Mouse (Mus musculus) stomach, embryonic 14.5 days (tissue): ENCODE data around the gene Atp9a. TPM values are rescaled to one million over a fixed set of nuclear protein-coding genes. Genes with fewer than 3 reads are reported as not detected.

ENCODE experiments used
- ATAC-seq: fragments of 200-750 bp; cut with Nextera tagmentation; 2 replicates; pipeline ENCODE4 v1.8.0; 2017; ENCODE audit warnings: low read depth, moderate TSS enrichment; ENCODE audit not compliant: insufficient number of reproducible peaks, insufficient read depth, low FRiP score
- H3K27ac ChIP-seq: fragments of 300-500 bp; sonication (generic); 2 replicates; pipeline ENCODE4 v1.5.1; 2014; ENCODE audit warnings: mild to moderate bottlenecking, low read length, moderate library complexity, mixed read lengths
- H3K27me3 ChIP-seq: fragments of 300-500 bp; sonication (generic); 2 replicates; pipeline ENCODE4 v1.6.1; 2014; ENCODE audit warnings: low read length, control low read depth, mixed read lengths; ENCODE audit not compliant: control insufficient read depth, insufficient read depth
- H3K36me3 ChIP-seq: fragments of 300-500 bp; sonication (generic); 2 replicates; pipeline ENCODE4 v1.6.1; 2014; ENCODE audit warnings: mild to moderate bottlenecking, control low read depth, low read length, moderate library complexity, mixed read lengths; ENCODE audit not compliant: control insufficient read depth, insufficient read depth
- H3K4me1 ChIP-seq: fragments of 300-500 bp; sonication (generic); 2 replicates; pipeline ENCODE4 v1.6.1; 2014; ENCODE audit warnings: low read length, control low read depth, mixed read lengths; ENCODE audit not compliant: control insufficient read depth, insufficient read depth
- H3K4me2 ChIP-seq: fragments of 300-500 bp; sonication (generic); replicated peaks from 2 replicates; pipeline ENCODE4 v1.6.1; 2014; ENCODE audit warnings: low read depth, low read length, control low read depth
- H3K4me3 ChIP-seq: fragments of 300-500 bp; sonication (generic); 2 replicates; pipeline ENCODE4 v1.5.1; 2014; ENCODE audit warnings: low read depth, low read length, control low read depth
- H3K9ac ChIP-seq: fragments of 300-500 bp; sonication (generic); replicated peaks from 2 replicates; pipeline ENCODE4 v1.6.1; 2014; ENCODE audit warnings: low read depth, mild to moderate bottlenecking, control low read depth, low read length, moderate library complexity, mixed read lengths
- H3K9me3 ChIP-seq: fragments of 300-500 bp; sonication (generic); 2 replicates; pipeline ENCODE4 v1.6.1; 2016; ENCODE audit warnings: low read depth, low read length, control low read depth; ENCODE audit not compliant: control insufficient read depth
- WGBS: fragments of 180-500 bp; shearing (Covaris S2); extraction: QIAGEN DNeasy Blood & Tissue Kit; methylation state at CpG from one replicate; pipeline ENCODE4 v1.1.7; 2014; 5-methylcytosine and 5-hydroxymethylcytosine counted together
- polyA plus RNA-seq: library from polyadenylated mRNA; unstranded; fragments of >200 nt; fragmentation: Nextera tagmentation; extraction: Ambion mirVana; gene quantifications from 2 replicates; pipeline ENCODE4 v1.2.1, GENCODE M21; 2014

Atp9a gene
- polyA plus RNA-seq, 1 experiment from 2014 or later: 12.6 TPM

DNA sequence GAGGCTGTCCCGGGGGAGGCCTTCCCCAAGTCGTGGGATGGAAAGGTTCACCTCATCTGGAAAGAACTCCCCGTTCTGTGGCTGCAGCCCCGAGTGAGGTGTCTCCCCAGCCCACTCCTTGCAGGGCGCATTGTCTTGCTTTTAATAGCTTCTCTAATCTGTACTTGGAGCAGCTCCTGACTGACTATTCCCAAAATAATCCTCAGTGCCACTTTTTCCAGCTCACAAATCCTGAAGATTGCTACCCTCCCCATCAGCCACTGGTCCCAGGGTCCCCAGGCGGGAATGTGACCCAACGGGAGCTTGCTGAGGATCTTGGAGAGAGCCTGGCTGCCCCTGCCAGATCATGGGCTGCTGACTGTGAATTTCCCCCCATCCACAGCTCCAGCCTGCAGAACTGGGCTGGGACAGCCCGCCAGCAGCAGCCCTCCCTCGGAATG, 134.1 kb downstream of the Atp9a start:
- 67% methylated on average over 9 of the region's 9 CpGs for WGBS

DNA sequence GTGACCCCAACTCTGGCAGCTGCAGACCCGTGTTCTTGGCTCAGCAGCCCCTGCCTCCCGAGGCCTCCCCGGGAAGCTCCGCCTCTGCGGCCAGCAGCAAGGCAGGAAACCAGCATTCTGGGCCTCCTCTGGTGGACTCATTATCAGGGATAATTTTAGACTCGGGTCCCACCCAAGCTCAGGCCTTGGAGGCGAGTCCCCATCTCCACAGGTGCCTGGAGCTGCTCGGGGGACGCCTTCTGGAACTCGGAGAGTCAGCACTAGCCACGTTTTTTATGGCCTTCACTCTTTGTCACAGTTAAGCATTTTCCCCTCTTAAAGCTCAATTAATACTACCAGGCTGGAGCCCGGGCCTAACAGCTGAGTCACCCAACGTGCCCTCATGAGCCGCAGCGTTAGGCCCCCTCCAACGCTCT, 137.5 kb downstream of the Atp9a start:
- Histone ChIP-seq H3K36me3 (no peaks in the 10 kb centered on the region), H3K27ac (no peak overlapping the region), H3K27me3 (peaks cover 10% of the 10 kb centered on the region; the same call in 1 of the 2 replicates), H3K4me1 (peaks cover 13% of the 10 kb centered on the region; the same call in 1 of the 2 replicates), H3K9ac (no peak overlapping the region), H3K9me3 (no peaks in the 10 kb centered on the region), H3K4me2 (no peak overlapping the region), H3K4me3 (no peak overlapping the region)
- WGBS: 35% methylated on average over 16 of the region's 16 CpGs
- ATAC-seq: no peak

More for the DNA sequence above, 134.1 kb downstream of the Atp9a start:
- H3K36me3 ChIP-seq: no peaks in the 10 kb centered on the region
- H3K4me2 ChIP-seq: no peak overlapping the region
- H3K27ac ChIP-seq: no peak overlapping the region
- no peaks in the 10 kb centered on the region for H3K27me3 ChIP-seq
- no peaks in the 10 kb centered on the region for H3K9me3 ChIP-seq
- peaks cover 12% of the 10 kb centered on the region; the same call in 1 of the 2 replicates for H3K4me1 ChIP-seq
- no peak for ATAC-seq
- H3K4me3 ChIP-seq: no peak overlapping the region
- no peak overlapping the region for H3K9ac ChIP-seq

DNA sequence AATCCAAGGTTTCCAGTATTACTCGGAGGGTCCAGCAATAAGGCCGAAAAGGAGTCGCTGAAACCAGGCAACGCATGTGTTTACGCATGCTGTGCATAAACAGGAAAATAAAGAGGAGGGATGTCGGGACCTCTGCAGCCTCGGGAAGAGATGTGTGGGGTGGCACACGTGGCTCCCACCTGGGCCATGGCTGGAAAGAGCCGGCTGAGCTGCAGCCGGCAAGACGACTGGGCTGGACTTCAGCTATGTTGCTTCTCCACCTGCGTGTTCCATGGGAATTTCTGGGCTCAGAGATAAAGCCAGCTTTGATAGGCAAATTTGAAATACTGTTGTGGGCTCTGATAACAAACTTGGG, 139.8 kb downstream of the Atp9a start:
- H3K27ac ChIP-seq: no peak overlapping the region
- peaks cover 10% of the 10 kb centered on the region; the same call in 1 of the 2 replicates for H3K27me3 ChIP-seq
- no peak overlapping the region for H3K4me3 ChIP-seq

DNA sequence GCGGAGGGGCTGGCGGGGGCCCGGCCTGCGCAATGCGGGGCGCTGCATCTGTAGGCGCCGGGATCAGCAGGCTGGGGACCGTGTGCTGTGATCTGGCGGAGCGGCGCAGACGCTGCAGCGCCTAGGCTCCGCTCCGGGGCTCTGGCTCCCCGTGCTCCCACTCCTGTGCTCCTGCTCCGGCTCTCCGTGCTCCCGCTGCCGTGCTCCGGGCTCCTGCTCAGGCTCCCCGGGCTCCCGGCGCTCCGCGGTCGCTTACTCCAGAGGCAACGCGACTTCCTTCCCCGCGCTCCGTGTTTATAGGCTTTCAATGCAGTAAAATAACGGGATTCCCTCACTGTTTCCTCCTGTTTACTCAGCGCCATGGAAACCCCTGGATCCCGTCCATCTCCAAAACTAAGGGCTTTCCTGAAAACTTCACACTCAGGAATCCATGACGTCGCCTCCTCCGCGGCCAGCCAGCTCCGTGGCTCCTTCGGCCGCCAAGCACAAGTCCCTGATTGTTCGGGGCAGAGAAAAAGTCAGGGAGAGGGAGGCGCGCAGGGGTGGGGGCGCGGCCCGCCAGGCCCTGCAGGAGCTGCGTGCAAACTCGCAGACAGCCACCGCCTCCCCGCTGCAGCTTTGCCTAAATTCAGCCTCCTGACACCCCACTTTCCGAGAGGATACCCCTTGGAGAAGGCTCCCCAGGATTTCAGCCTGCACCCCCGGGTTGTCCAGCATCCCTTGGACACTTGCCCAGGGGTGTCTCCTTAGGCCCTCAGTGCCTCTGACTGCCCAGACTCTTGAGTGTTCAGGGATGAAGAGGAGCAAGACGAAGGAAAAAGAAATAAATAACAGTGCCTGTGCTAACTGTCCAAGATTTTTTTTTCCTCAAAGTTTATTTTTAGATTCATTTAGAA, 140.5 kb downstream of the Atp9a start, which contains the start of gene Nfatc2:
Nfatc2 (minus strand) TSS at position 167 of the 896 bp plus-strand sequence.
- ATAC-seq: peak; percentile 68; the same call in 1 of the 2 replicates
- Histone ChIP-seq H3K27me3 (peaks cover 10% of the 10 kb centered on the region; the same call in 1 of the 2 replicates), H3K4me3 (peak within 1 kb of the TSS; percentile 41), H3K36me3 (no peaks in the 10 kb centered on the region), H3K9ac (peak within 1 kb of the TSS; percentile 25; the same call in 1 of the 2 replicates), H3K4me2 (peak within 1 kb of the TSS; percentile 81), H3K27ac (no peak within 1 kb of the TSS; the same call in 1 of the 2 replicates), H3K9me3 (no peaks in the 10 kb centered on the region), H3K4me1 (peaks cover 13% of the 10 kb centered on the region; the same call in 1 of the 2 replicates)
- under 1% methylated on average over 56 of the region's 56 CpGs for WGBS

More for the DNA sequence above, 139.8 kb downstream of the Atp9a start:
- WGBS: 17% methylated on average over 12 of the region's 12 CpGs
- H3K4me1 ChIP-seq: peaks cover 13% of the 10 kb centered on the region; the same call in 1 of the 2 replicates
- peak overlapping the region; percentile 81; the same call in 1 of the 2 replicates for H3K4me2 ChIP-seq
- no peak overlapping the region for H3K9ac ChIP-seq
- ATAC-seq: no peak
- H3K36me3 ChIP-seq: no peaks in the 10 kb centered on the region
- no peaks in the 10 kb centered on the region for H3K9me3 ChIP-seq

DNA sequence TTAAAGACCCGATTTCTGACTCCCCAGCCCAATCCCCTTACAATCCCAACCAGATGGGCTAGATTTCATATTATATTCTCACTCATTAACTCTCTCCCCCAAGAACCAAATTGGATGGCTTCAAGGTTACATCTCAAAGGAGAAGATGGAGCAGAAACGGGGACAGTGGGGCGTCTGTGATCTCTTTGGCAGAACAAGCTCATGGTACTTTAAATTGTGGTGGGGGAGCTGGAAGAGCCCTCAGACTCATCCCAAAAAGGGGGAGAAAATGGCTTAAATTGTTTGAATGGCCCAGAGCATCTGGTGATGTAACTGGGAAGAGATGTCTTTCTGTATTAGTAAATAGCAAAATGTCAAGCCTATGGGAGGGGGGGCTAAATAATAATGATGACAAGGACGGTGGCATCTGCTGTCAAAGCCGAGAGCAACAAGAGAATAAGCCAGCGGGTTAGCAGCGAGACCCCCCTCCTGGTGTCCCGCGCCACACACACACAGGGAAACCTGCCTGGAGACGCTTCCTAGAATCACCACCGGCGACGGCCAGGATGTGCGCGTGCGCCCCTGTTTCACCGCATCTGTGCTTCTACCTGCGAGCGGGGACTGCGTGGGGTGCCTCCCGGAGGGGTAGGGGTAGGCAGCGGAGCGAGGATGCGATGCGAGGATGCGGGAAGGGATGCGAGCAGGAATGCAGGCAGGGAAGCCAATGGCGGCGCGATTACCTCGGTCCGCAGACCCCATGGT, 141.3 kb downstream of the Atp9a start:
- Histone ChIP-seq H3K27ac (no peak overlapping the region), H3K4me3 (peak overlapping the region; percentile 41), H3K9ac (0 out of 2 replicates have a peak overlapping the region, but pooled peaks have one; percentile 25), H3K9me3 (no peaks in the 10 kb centered on the region), H3K4me2 (peak overlapping the region; percentile 81), H3K27me3 (peaks cover 10% of the 10 kb centered on the region; the same call in 1 of the 2 replicates), H3K4me1 (peaks cover 13% of the 10 kb centered on the region; the same call in 1 of the 2 replicates), H3K36me3 (no peaks in the 10 kb centered on the region)
- ATAC-seq: no peak
- 2% methylated on average over 32 of the region's 32 CpGs for WGBS

DNA sequence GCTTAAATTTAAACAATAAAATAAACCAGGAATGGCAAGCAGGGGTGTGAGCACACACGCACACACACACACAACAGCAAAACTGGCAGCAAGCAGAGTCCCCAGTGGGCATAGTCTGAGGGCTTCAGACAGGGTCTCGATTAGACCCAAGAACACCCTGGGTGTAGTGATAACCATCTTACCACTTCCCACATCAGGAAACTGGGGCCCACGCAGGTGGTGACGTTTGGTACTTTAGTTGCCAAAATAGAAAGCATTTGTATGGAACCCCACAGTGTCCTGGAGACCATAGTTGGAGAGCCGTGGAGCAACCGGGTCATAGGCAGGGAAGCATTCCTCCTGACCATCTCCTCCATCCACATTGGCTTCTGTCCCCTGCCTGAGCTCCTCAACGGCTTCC, 146.5 kb downstream of the Atp9a start:
- ATAC-seq: no peak
- Histone ChIP-seq H3K9me3 (no peaks in the 10 kb centered on the region), H3K4me2 (no peak overlapping the region), H3K36me3 (no peaks in the 10 kb centered on the region), H3K27me3 (peaks cover 14% of the 10 kb centered on the region; the same call in 1 of the 2 replicates), H3K4me3 (no peak overlapping the region), H3K4me1 (no peaks in the 10 kb centered on the region), H3K27ac (no peak overlapping the region), H3K9ac (no peak overlapping the region)
- WGBS: 83% methylated on average over 7 of the region's 7 CpGs

DNA sequence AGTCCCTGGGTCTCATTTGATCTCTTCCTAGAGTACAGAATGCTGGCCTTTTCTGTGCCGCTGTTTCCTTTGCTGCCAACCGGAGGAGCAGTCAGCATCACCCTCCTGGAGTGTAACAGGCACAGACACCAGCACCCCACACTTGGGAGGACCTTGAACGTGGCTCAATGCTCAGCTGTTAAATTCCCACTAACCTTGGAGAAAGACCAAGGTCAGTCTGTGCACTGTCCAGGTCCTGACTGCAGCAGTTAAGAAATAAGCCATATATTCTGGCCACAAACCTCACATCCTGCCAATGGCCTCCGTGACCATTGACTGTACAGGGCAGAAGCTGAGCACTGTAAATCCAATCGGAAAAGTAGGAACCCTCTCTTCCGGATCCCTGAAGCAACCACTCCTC, 148.5 kb downstream of the Atp9a start:
- Histone ChIP-seq H3K9ac (no peak overlapping the region), H3K9me3 (no peaks in the 10 kb centered on the region), H3K36me3 (no peaks in the 10 kb centered on the region), H3K4me1 (peaks cover 12% of the 10 kb centered on the region; the same call in 1 of the 2 replicates), H3K27me3 (peaks cover 19% of the 10 kb centered on the region), H3K4me2 (no peak overlapping the region), H3K27ac (no peak overlapping the region), H3K4me3 (no peak overlapping the region)
- 84% methylated on average over 6 of the region's 6 CpGs for WGBS
- no peak for ATAC-seq

DNA sequence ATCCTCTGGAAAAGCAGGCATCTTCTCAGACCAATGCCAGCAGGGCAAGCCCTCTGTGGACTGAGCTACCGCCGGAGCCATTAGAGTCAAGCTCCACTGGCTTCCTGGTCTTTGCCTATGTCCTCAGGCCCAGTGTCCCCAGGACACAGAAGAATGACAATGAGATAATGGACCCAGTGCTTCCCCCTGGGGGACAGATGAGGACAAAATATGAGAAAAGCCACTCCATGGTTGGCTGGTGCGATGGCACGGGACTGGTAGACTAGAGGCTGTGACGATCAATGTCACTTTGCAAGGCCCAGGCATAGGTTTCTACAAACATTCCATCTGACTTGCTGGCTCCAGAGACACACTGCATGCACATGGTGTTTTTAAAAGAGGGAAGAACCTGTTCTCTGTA, 149.2 kb downstream of the Atp9a start:
- ATAC-seq: no peak
- Histone ChIP-seq H3K9me3 (no peaks in the 10 kb centered on the region), H3K36me3 (no peaks in the 10 kb centered on the region), H3K27me3 (peaks cover 19% of the 10 kb centered on the region), H3K4me2 (no peak overlapping the region), H3K4me3 (no peak overlapping the region), H3K27ac (no peak overlapping the region), H3K9ac (no peak overlapping the region), H3K4me1 (peaks cover 12% of the 10 kb centered on the region; the same call in 1 of the 2 replicates)
- 83% methylated on average over 5 of the region's 5 CpGs for WGBS
